Mouse (Mus musculus) embryonic facial prominence, embryonic 14.5 days (tissue): ENCODE data around the gene Usp53. TPM values are rescaled to one million over a fixed set of nuclear protein-coding genes. Genes with fewer than 3 reads are reported as not detected.

Source experiments
- ATAC-seq: fragments of 200-750 bp; cut with Nextera tagmentation; 2 replicates; pipeline ENCODE4 v1.8.0; 2017; ENCODE audit warnings: low read depth, moderate number of reproducible peaks, moderate TSS enrichment
- DNase-seq: peaks from one replicate; pipeline ENCODE4 v3.0.0-alpha.2; 2015; ENCODE audit warnings: low spot score
- H3K27ac ChIP-seq: fragments of 300-500 bp; sonication (generic); replicated peaks from 2 replicates; pipeline ENCODE4 v1.5.1; 2014; ENCODE audit warnings: low read depth, mild to moderate bottlenecking, low read length, moderate library complexity
- H3K27me3 ChIP-seq: fragments of 300-500 bp; sonication (generic); replicated peaks from 2 replicates; pipeline ENCODE4 v1.6.1; 2014; ENCODE audit warnings: low read length; ENCODE audit not compliant: control insufficient read depth, insufficient read depth
- H3K36me3 ChIP-seq: fragments of 300-500 bp; sonication (generic); 2 replicates; pipeline ENCODE4 v1.6.1; 2014; ENCODE audit warnings: low read length, mixed read lengths; ENCODE audit not compliant: control insufficient read depth, insufficient read depth
- H3K4me1 ChIP-seq: fragments of 300-500 bp; sonication (generic); 2 replicates; pipeline ENCODE4 v1.6.1; 2014; ENCODE audit warnings: antibody characterized with exemption, low read length; ENCODE audit not compliant: control insufficient read depth, insufficient read depth
- H3K4me2 ChIP-seq: fragments of 300-500 bp; sonication (generic); 2 replicates; pipeline ENCODE4 v1.6.1; 2014; ENCODE audit warnings: low read depth, mild to moderate bottlenecking, low read length, moderate library complexity, mixed read lengths
- H3K4me3 ChIP-seq: fragments of 300-500 bp; sonication (generic); 2 replicates; pipeline ENCODE4 v1.5.1; 2014; ENCODE audit warnings: low read depth, mild to moderate bottlenecking, low read length
- H3K9ac ChIP-seq: fragments of 300-500 bp; sonication (generic); 2 replicates; pipeline ENCODE4 v1.6.1; 2014; ENCODE audit warnings: low read depth, mild to moderate bottlenecking, low read length, moderate library complexity, mixed read lengths
- H3K9me3 ChIP-seq: fragments of 300-500 bp; sonication (generic); 2 replicates; pipeline ENCODE4 v1.6.1; 2016; ENCODE audit warnings: low read length; ENCODE audit not compliant: control insufficient read depth
- WGBS: fragments of 180-500 bp; shearing (Covaris S2); extraction: QIAGEN DNeasy Blood & Tissue Kit; methylation state at CpG from one replicate; pipeline ENCODE4 v1.1.7; 2014; 5-methylcytosine and 5-hydroxymethylcytosine counted together
- polyA plus RNA-seq: library from polyadenylated mRNA; unstranded; fragments of >200 nt; fragmentation: Nextera tagmentation; extraction: Ambion mirVana; gene quantifications from 2 replicates; pipeline ENCODE4 v1.2.1, GENCODE M21; 2014

The Usp53 gene
- 7.7 and 8.1 TPM in 2 replicates for polyA plus RNA-seq

- Histone ChIP-seq H3K27ac (peak within 1 kb of the TSS; percentile 96), H3K9me3 (no peaks in the 10 kb centered on the region), H3K27me3 (no peaks in the 10 kb centered on the region), H3K4me2 (peak within 1 kb of the TSS; percentile 72), H3K4me1 (peaks cover 13% of the 10 kb centered on the region), H3K9ac (peak within 1 kb of the TSS; percentile 96), H3K4me3 (peak within 1 kb of the TSS; percentile 93), H3K36me3 (no peaks in the 10 kb centered on the region)
- DNase-seq (peak; percentile 98), ATAC-seq (peak; percentile 97)
- WGBS: under 1% methylated on average over 21 of the region's 94 CpGs
These were observed at the start of gene Usp53 for GRCm38 (mm10) chr3:122984249-122985182. Usp53 (minus strand) TSS chr3:122984510.

GRCm38 (mm10) chr3:123033804-123034203 is 49.5 kb upstream of the Usp53 start:
- DNase-seq (no peak), ATAC-seq (no peak)
- H3K4me1 ChIP-seq: no peaks in the 10 kb centered on the region
- no peak overlapping the region for H3K9ac ChIP-seq
- no peaks in the 10 kb centered on the region for H3K36me3 ChIP-seq
- H3K4me3 ChIP-seq: no peak overlapping the region
- H3K27me3 ChIP-seq: no peaks in the 10 kb centered on the region
- no peaks in the 10 kb centered on the region for H3K9me3 ChIP-seq
- WGBS: 61% methylated on average over 8 of the region's 8 CpGs
- no peak overlapping the region for H3K27ac ChIP-seq
- no peak overlapping the region for H3K4me2 ChIP-seq

GRCm38 (mm10) chr3:123025634-123026033 is 41.3 kb upstream of the Usp53 start:
- DNase-seq (peak; percentile 15), ATAC-seq (no peak)
- Histone ChIP-seq H3K4me3 (no peak overlapping the region), H3K36me3 (no peaks in the 10 kb centered on the region), H3K27ac (no peak overlapping the region), H3K4me2 (no peak overlapping the region), H3K27me3 (no peaks in the 10 kb centered on the region), H3K4me1 (no peaks in the 10 kb centered on the region), H3K9ac (no peak overlapping the region), H3K9me3 (no peaks in the 10 kb centered on the region)
- 58% methylated on average over 3 of the region's 3 CpGs for WGBS

GRCm38 (mm10) chr3:123024496-123025234 is 40.4 kb upstream of the Usp53 start:
- WGBS: 71% methylated on average over 9 of the region's 9 CpGs
- Histone ChIP-seq H3K9ac (no peak overlapping the region), H3K27ac (no peak overlapping the region), H3K4me2 (no peak overlapping the region), H3K27me3 (no peaks in the 10 kb centered on the region), H3K36me3 (no peaks in the 10 kb centered on the region), H3K4me3 (no peak overlapping the region), H3K4me1 (no peaks in the 10 kb centered on the region), H3K9me3 (no peaks in the 10 kb centered on the region)
- ATAC-seq: no peak
- DNase-seq: no peak

- no peak overlapping the region for H3K9ac ChIP-seq
- ATAC-seq: no peak
- DNase-seq: no peak
- no peak overlapping the region for H3K4me3 ChIP-seq
- 87% methylated on average over 2 of the region's 2 CpGs for WGBS
- no peaks in the 10 kb centered on the region for H3K36me3 ChIP-seq
- H3K9me3 ChIP-seq: no peaks in the 10 kb centered on the region
- no peaks in the 10 kb centered on the region for H3K4me1 ChIP-seq
- H3K27me3 ChIP-seq: no peaks in the 10 kb centered on the region
- H3K4me2 ChIP-seq: no peak overlapping the region
- H3K27ac ChIP-seq: no peak overlapping the region
These were observed 34.5 kb upstream of the Usp53 start for GRCm38 (mm10) chr3:123018792-123019191.

- WGBS: 87% methylated on average over 14 of the region's 14 CpGs
- no peak overlapping the region for H3K27ac ChIP-seq
- no peaks in the 10 kb centered on the region for H3K4me1 ChIP-seq
- H3K36me3 ChIP-seq: no peaks in the 10 kb centered on the region
- H3K4me3 ChIP-seq: no peak overlapping the region
- no peaks in the 10 kb centered on the region for H3K9me3 ChIP-seq
- no peak for ATAC-seq
- H3K4me2 ChIP-seq: no peak overlapping the region
- DNase-seq: no peak
- no peak overlapping the region for H3K9ac ChIP-seq
- no peaks in the 10 kb centered on the region for H3K27me3 ChIP-seq
These were observed 29.2 kb upstream of the Usp53 start for GRCm38 (mm10) chr3:123013476-123013875.

GRCm38 (mm10) chr3:123009417-123009816 is 25.1 kb upstream of the Usp53 start:
- 41% methylated on average over 6 of the region's 6 CpGs for WGBS
- ATAC-seq (no peak), DNase-seq (peak; percentile 25)
- Histone ChIP-seq H3K9me3 (no peaks in the 10 kb centered on the region), H3K27me3 (no peaks in the 10 kb centered on the region), H3K27ac (no peak overlapping the region), H3K9ac (no peak overlapping the region), H3K4me2 (no peak overlapping the region), H3K4me1 (no peaks in the 10 kb centered on the region), H3K4me3 (no peak overlapping the region), H3K36me3 (no peaks in the 10 kb centered on the region)

GRCm38 (mm10) chr3:123007386-123007785 is 23.1 kb upstream of the Usp53 start:
- no peaks in the 10 kb centered on the region for H3K27me3 ChIP-seq
- H3K27ac ChIP-seq: no peak overlapping the region
- ATAC-seq (no peak), DNase-seq (no peak)
- H3K4me1 ChIP-seq: no peaks in the 10 kb centered on the region
- no peak overlapping the region for H3K4me2 ChIP-seq
- no peaks in the 10 kb centered on the region for H3K36me3 ChIP-seq
- WGBS: 77% methylated on average over 10 of the region's 10 CpGs
- H3K4me3 ChIP-seq: no peak overlapping the region
- no peaks in the 10 kb centered on the region for H3K9me3 ChIP-seq
- no peak overlapping the region for H3K9ac ChIP-seq
